27 mouse cellular contexts compared by ENCODE assay signal in genomic region chr8:69914526-69914925, GRCm38 (mm10). TPM values are rescaled to one million over a fixed set of nuclear protein-coding genes. Genes with fewer than 3 reads are reported as not detected.
DNase-seq lines count a peak whose midpoint lies in the region; ATAC-seq and TF ChIP-seq lines count a peak whose summit lies in the region.
"Had no signal": no experiment of that assay in that cellular context is flagged by ENCODE, and none has a peak within 500 bp of the region (broad histone marks: within the 10 kb centered on the region; RNA-seq: fewer than 3 reads in every experiment).

No protein-coding gene starts in this region.

- no peak for ATAC-seq in heart, embryonic 13.5 days (ENCODE audit: extremely low read depth, insufficient number of reproducible peaks, low FRiP score, low TSS enrichment)
- no peak for ATAC-seq in heart, embryonic 16.5 days (replicated peaks; ENCODE audit: extremely low read depth, insufficient read depth, low FRiP score)
- ATAC-seq in forebrain, postnatal 0 days: no peak
- ATAC-seq: CD4-positive, CD25-positive, alpha-beta regulatory T cell, adult 4 months; forebrain, embryonic 14.5 days; hindbrain, postnatal 0 days; inflammation-experienced regulatory T-cells, adult 6 months; intestine, embryonic 16.5 days had no signal

- H3ac ChIP-seq in myocyte (ENCODE audit: control insufficient read depth, insufficient read length): no peak overlapping the region

- no peak overlapping the region for H3K4me3 ChIP-seq in heart, embryonic 13.5 days
- no peak overlapping the region for H3K4me3 ChIP-seq in heart, embryonic 16.5 days (ENCODE audit: low read length)
- no peak overlapping the region for H3K4me3 ChIP-seq in myocyte
- no peak overlapping the region for H3K4me3 ChIP-seq in forebrain, postnatal 0 days (ENCODE audit: low read depth, low read length)
- H3K4me3 ChIP-seq: embryonic facial prominence, embryonic 12.5 days; embryonic facial prominence, embryonic 15.5 days; hindbrain, embryonic 12.5 days had no signal

- no peaks in the 10 kb centered on the region for H3K27me3 ChIP-seq in heart, embryonic 13.5 days (replicated peaks)
- H3K27me3 ChIP-seq in heart, embryonic 16.5 days (ENCODE audit: control insufficient read depth, insufficient read depth, low read length): no peaks in the 10 kb centered on the region
- no peaks in the 10 kb centered on the region for H3K27me3 ChIP-seq in myocyte (ENCODE audit: control insufficient read depth, insufficient read depth, insufficient read length)
- no peaks in the 10 kb centered on the region for H3K27me3 ChIP-seq in forebrain, postnatal 0 days (ENCODE audit: insufficient read depth, low read length)
- H3K27me3 ChIP-seq: embryonic facial prominence, embryonic 12.5 days; embryonic facial prominence, embryonic 15.5 days; hindbrain, embryonic 12.5 days had no signal

- DNase-seq in heart, adult 8-10 months (ENCODE audit: low spot score): no peak
- DNase-seq in heart, postnatal 10 days: no peak
- no peak for DNase-seq in forebrain, postnatal 0 days
- DNase-seq: adrenal gland, adult 2 months; adrenal gland, postnatal 14 days; cerebellum, adult 11 months; cerebellum, adult 2 months; cerebellum, adult 9-11 months; cerebellum, postnatal 25 days; gastrocnemius, postnatal 25 days; heart, adult 18-20 months; kidney, adult 18-20 months; kidney, adult 9 months had no signal

- 74% methylated on average over 4 of the region's 4 CpGs for WGBS in heart, embryonic 13.5 days
- 70% methylated on average over 4 of the region's 4 CpGs for WGBS in heart, embryonic 16.5 days
- 86% methylated on average over 4 of the region's 4 CpGs for WGBS in forebrain, postnatal 0 days

- peak overlapping the region; percentile 47 for H3K9ac ChIP-seq in heart, embryonic 13.5 days
- H3K9ac ChIP-seq in heart, embryonic 16.5 days (ENCODE audit: low read length): no peak overlapping the region
- H3K9ac ChIP-seq in forebrain, postnatal 0 days: no peak overlapping the region
- H3K9ac ChIP-seq: embryonic facial prominence, embryonic 12.5 days; embryonic facial prominence, embryonic 15.5 days; hindbrain, embryonic 12.5 days had no signal

- peaks cover 11% of the 10 kb centered on the region for H3K79me2 ChIP-seq in myocyte (ENCODE audit: control insufficient read depth, insufficient read depth)

- H3K9me3 ChIP-seq in heart, embryonic 13.5 days: no peaks in the 10 kb centered on the region
- no peaks in the 10 kb centered on the region for H3K9me3 ChIP-seq in heart, embryonic 16.5 days (replicated peaks; ENCODE audit: control insufficient read depth, low read length)
- no peaks in the 10 kb centered on the region for H3K9me3 ChIP-seq in forebrain, postnatal 0 days (ENCODE audit: low read length)
- H3K9me3 ChIP-seq: embryonic facial prominence, embryonic 12.5 days; embryonic facial prominence, embryonic 15.5 days; hindbrain, embryonic 12.5 days had no signal

- H3K36me3 ChIP-seq in heart, embryonic 13.5 days: peaks cover 83% of the 10 kb centered on the region
- peaks cover 56% of the 10 kb centered on the region for H3K36me3 ChIP-seq in heart, embryonic 16.5 days (ENCODE audit: control insufficient read depth, insufficient read depth)
- H3K36me3 ChIP-seq in myocyte (ENCODE audit: control insufficient read depth, insufficient read depth): peaks cover 33% of the 10 kb centered on the region
- H3K36me3 ChIP-seq in forebrain, postnatal 0 days (ENCODE audit: insufficient read depth): peaks cover 65% of the 10 kb centered on the region

- H3K27ac ChIP-seq in heart, embryonic 13.5 days (replicated peaks): peak overlapping the region; percentile 87
- peak overlapping the region; percentile 91; the same call in 1 of the 2 replicates for H3K27ac ChIP-seq in heart, embryonic 16.5 days (ENCODE audit: low read length)
- no peak overlapping the region for H3K27ac ChIP-seq in forebrain, postnatal 0 days (ENCODE audit: low read depth, low read length)
- H3K27ac ChIP-seq: embryonic facial prominence, embryonic 12.5 days; embryonic facial prominence, embryonic 15.5 days; hindbrain, embryonic 12.5 days; hindbrain, postnatal 0 days had no signal

- H3K4me1 ChIP-seq in heart, embryonic 13.5 days: peaks cover 27% of the 10 kb centered on the region
- peaks cover 18% of the 10 kb centered on the region for H3K4me1 ChIP-seq in heart, embryonic 16.5 days (ENCODE audit: control insufficient read depth, insufficient read depth, low read length)
- H3K4me1 ChIP-seq in forebrain, postnatal 0 days (ENCODE audit: insufficient read depth): no peaks in the 10 kb centered on the region
- H3K4me1 ChIP-seq: embryonic facial prominence, embryonic 12.5 days; hindbrain, embryonic 12.5 days had no signal

- no peak for TF ChIP-seq POLR2A in myocyte (IDR thresholded peaks at IDR 0.05; ENCODE audit: insufficient read length, low read depth)

- no peak overlapping the region for H3K4me2 ChIP-seq in heart, embryonic 13.5 days
- H3K4me2 ChIP-seq in heart, embryonic 16.5 days (ENCODE audit: low read depth, low read length): no peak overlapping the region
- no peak overlapping the region for H3K4me2 ChIP-seq in myocyte (ENCODE audit: low read depth)
- no peak overlapping the region for H3K4me2 ChIP-seq in forebrain, postnatal 0 days (ENCODE audit: low read depth)
- H3K4me2 ChIP-seq: embryonic facial prominence, embryonic 12.5 days; embryonic facial prominence, embryonic 15.5 days; hindbrain, embryonic 12.5 days had no signal

- intact Hi-C loops in heart, postnatal 10 days (cut with DNase I): no loop called here

- TF ChIP-seq CTCF in forebrain, postnatal 0 days (IDR thresholded peaks at IDR 0.05; ENCODE audit: low read depth): no peak

TF ChIP-seq in myocyte, 11 proteins besides CTCF, POLR2A, EP300 and RAD21:
- TF ChIP-seq E2F4 (IDR thresholded peaks at IDR 0.05; ENCODE audit: insufficient read depth) (no peak), MYOG (IDR thresholded peaks at IDR 0.05; ENCODE audit: control insufficient read depth in 1 of 3, insufficient read depth in 1 of 3, insufficient read length in 2 of 3, low read depth in 2 of 3) (peak in 2 of 3 experiments; percentile 35 to 86), MAX (IDR thresholded peaks at IDR 0.05; ENCODE audit: low read depth) (no peak), TCF12 (IDR thresholded peaks at IDR 0.05; ENCODE audit: insufficient read depth, poor library complexity, severe bottlenecking) (no peak), SRF (IDR thresholded peaks at IDR 0.05; ENCODE audit: control insufficient read depth, insufficient read length, low read depth) (no peak), MYOD1 (IDR thresholded peaks at IDR 0.05; ENCODE audit: control insufficient read depth in 1 of 3, insufficient read length in 2 of 3, low read depth in 2 of 3) (peak in 1 of 3 experiments; percentile 61)

RNA-seq across cellular contexts. Expression of gene Yjefn3, which starts 12.0 kb away (rescaled TPM):
- 8.1 and 8.2 TPM in 2 replicates for polyA plus RNA-seq in heart, embryonic 13.5 days (2015; fragmentation: Nextera tagmentation; extraction: Ambion mirVana)
- 10 to 100 TPM in 3 of 4 experiments, 1 to 10 TPM in 1; 9.5 to 16.7 (median 13.2) TPM for total RNA-seq in heart, adult 8-10 months (2022)
- polyA plus RNA-seq in heart, embryonic 16.5 days (2015; fragmentation: Nextera tagmentation; extraction: Ambion mirVana): 8.2 and 8.7 TPM in 2 replicates
- 10 to 100 TPM in 1 of 2 experiments, 1 to 10 TPM in 1; 9.1 to 10.1 TPM for total RNA-seq in heart, postnatal 10 days (2021)
- 19.0 TPM for polyA plus RNA-seq in myocyte (2012; fragmentation: generic; extraction: Trizol)
- 8.9 and 15.0 TPM in 2 replicates for total RNA-seq in forebrain, postnatal 0 days (2014; rRNA removed)
- 15.3 and 16.5 TPM in 2 replicates for polyA plus RNA-seq in forebrain, postnatal 0 days (2015; fragmentation: Nextera tagmentation; extraction: Ambion mirVana)
- total RNA-seq: common myeloid progenitor, adult 5-6 weeks; hematopoietic stem cell, adult 5-6 weeks had no signal

RNA-seq across cellular contexts. Expression of gene Ndufa13, which starts 12.2 kb away (rescaled TPM):
- polyA plus RNA-seq in heart, embryonic 13.5 days (2015; fragmentation: Nextera tagmentation; extraction: Ambion mirVana): 304 and 343 TPM in 2 replicates
- 100 to 1,000 TPM; 373 to 528 (median 455) TPM for total RNA-seq in heart, adult 8-10 months (2022)
- 372 and 379 TPM in 2 replicates for polyA plus RNA-seq in heart, embryonic 16.5 days (2015; fragmentation: Nextera tagmentation; extraction: Ambion mirVana)
- 100 to 1,000 TPM; 376 to 397 TPM for total RNA-seq in heart, postnatal 10 days (2021)
- 277 TPM for polyA plus RNA-seq in myocyte (2012; fragmentation: generic; extraction: Trizol)
- total RNA-seq in forebrain, postnatal 0 days (2014; rRNA removed): 90.7 and 130 TPM in 2 replicates
- 209 and 263 TPM in 2 replicates for polyA plus RNA-seq in forebrain, postnatal 0 days (2015; fragmentation: Nextera tagmentation; extraction: Ambion mirVana)

RNA-seq across cellular contexts. Expression of gene Tssk6, which starts 12.5 kb away (rescaled TPM):
- 1.9 and 2.2 TPM in 2 replicates for polyA plus RNA-seq in heart, embryonic 13.5 days (2015; fragmentation: Nextera tagmentation; extraction: Ambion mirVana)
- under 1 TPM in 1 of 4 experiments, not detected in 3; 0.19 TPM for total RNA-seq in heart, adult 8-10 months (2022)
- 1.1 and 2.0 TPM in 2 replicates for polyA plus RNA-seq in heart, embryonic 16.5 days (2015; fragmentation: Nextera tagmentation; extraction: Ambion mirVana)
- under 1 TPM; 0.25 to 0.31 TPM for total RNA-seq in heart, postnatal 10 days (2021)
- polyA plus RNA-seq in myocyte (2012; fragmentation: generic; extraction: Trizol): 0.92 TPM
- total RNA-seq in forebrain, postnatal 0 days (2014; rRNA removed): 0.95 TPM in 1 of 2 replicates, not detected in the other
- polyA plus RNA-seq in forebrain, postnatal 0 days (2015; fragmentation: Nextera tagmentation; extraction: Ambion mirVana): 2.9 and 4.1 TPM in 2 replicates
- total RNA-seq: common myeloid progenitor, adult 5-6 weeks; gastrocnemius, adult 8-10 months; gastrocnemius, postnatal 25 days had no signal

RNA-seq across cellular contexts. Expression of gene Cilp2, which starts 27.0 kb away (rescaled TPM):
- polyA plus RNA-seq in heart, embryonic 13.5 days (2015; fragmentation: Nextera tagmentation; extraction: Ambion mirVana): 0.55 and 0.56 TPM in 2 replicates
- 1 to 10 TPM; 1.3 to 3.1 (median 2.4) TPM for total RNA-seq in heart, adult 8-10 months (2022)
- polyA plus RNA-seq in heart, embryonic 16.5 days (2015; fragmentation: Nextera tagmentation; extraction: Ambion mirVana): 0.29 and 0.47 TPM in 2 replicates
- total RNA-seq in heart, postnatal 10 days (2021): 1 to 10 TPM; 1.2 to 1.3 TPM
- polyA plus RNA-seq in myocyte (2012; fragmentation: generic; extraction: Trizol): 0.20 TPM
- 13.5 and 13.8 TPM in 2 replicates for total RNA-seq in forebrain, postnatal 0 days (2014; rRNA removed)
- 9.5 and 10.1 TPM in 2 replicates for polyA plus RNA-seq in forebrain, postnatal 0 days (2015; fragmentation: Nextera tagmentation; extraction: Ambion mirVana)
- total RNA-seq: common myeloid progenitor, adult 5-6 weeks; hematopoietic stem cell, adult 5-6 weeks had no signal
- polyA plus RNA-seq: CD4-positive, CD25-positive, alpha-beta regulatory T cell, adult 4 months; inflammation-experienced regulatory T-cells, adult 6 months had no signal
